Mouse (Mus musculus): ENCODE measurements around the gene Mapk14. TPM values are rescaled to one million over a fixed set of nuclear protein-coding genes. Genes with fewer than 3 reads are reported as not detected.
A peak's percentile ranks its signal among the peaks of the same experiment; 100 is the strongest.

Mapk14 gene
- total RNA-seq, 2 experiments from 2014 or later = 66.1 to 84.1 TPM

GRCm38 (mm10) chr17:28780836-28781235, 89.7 kb downstream of the Mapk14 start:
- DNase-seq = peak; percentile 85 to 90

DNA sequence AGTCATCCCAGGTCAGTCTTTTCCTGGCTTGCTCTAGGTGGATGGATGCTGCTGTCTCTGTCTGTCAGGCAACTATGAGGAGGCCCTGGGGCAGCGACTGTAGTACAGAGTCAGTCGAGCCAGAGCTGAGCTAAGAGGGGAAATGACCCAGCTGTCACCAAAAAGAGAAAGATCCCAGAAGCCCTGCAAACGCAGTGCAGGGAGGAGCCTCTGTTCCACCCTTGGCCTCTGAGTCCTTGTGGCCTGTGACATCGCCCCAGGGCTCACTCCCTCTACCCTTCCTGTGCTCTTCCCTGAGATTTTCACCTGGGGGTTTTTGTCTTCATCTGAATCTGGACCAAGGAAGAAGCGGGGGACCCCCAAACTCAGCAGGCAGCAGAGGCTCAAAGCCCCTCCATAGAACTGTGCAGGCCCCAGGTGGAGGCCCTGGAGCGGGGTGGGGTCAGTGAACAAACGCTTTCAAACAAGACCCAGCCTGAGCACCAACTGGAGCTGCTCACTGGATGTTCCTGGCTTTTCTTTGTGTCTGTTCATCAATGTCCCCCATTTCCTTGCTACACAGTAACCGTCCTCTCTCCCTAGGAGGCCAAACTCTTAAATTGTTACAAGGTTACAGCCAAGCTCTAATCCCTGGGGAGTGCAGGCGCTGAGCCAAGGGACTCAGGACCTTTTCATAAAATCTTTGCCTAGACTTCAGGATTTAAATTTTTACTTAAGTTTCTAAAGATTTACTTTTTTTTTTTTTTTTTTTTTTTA, 90.3 kb downstream of the Mapk14 start:
- peak; percentile 69 to 73 for DNase-seq

DNA sequence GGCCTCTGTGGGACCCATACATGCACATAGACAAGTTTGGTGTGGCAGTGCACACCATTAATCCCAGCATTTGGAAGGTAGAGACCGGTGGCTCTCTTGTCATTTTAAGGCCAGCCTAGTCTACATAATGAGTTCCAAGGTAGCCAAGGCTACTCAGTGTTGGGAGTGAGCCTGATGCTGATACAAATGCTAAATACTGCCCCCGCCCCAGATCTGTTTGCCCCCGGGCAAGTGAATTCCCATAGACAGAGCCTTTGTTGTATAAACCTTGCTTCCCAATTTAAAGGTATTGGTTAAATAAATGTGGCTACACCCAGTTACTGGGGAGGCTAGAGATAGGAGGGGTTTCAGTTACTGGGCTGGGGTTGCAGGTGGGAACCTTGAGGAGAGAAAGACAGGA, 93.9 kb downstream of the Mapk14 start:
- no peak for DNase-seq

- no peak for DNase-seq
Measured at GRCm38 (mm10) chr17:28787507-28787906, 96.4 kb downstream of the Mapk14 start.

DNA sequence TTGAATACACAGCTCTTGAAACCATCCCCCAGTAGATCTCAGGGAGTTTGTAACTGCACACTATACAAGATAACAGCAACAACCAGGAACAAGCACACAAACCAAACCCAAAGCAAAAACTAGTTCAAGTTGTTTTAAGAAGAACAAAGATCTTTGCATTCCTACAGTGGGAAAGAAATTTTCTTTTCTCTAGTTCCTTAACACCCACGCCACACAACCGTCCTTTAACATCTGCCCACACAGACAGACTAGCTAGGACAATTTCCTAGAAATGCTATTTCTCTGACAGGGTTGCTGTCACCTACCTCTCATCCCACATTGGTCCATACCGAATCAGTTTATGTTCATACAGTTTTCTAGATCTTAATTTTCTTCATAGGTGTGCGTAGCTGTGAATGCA, 105.9 kb downstream of the Mapk14 start:
- no peak for DNase-seq

Other genes with a start within 250 kb of the Mapk14 start
- 100 to 1,000 TPM in 1 of 2 experiments, 10 to 100 TPM in 1; 52.5 to 126 TPM for gene Fkbp5, start 173.8 kb upstream of the Mapk14 start, total RNA-seq (2021)
- not detected for gene Armc12, start 160.5 kb upstream of the Mapk14 start, total RNA-seq (2021)
- not detected for gene Clpsl2, start 141.9 kb upstream of the Mapk14 start, total RNA-seq (2021)
- not detected for gene Clps, start 130.6 kb upstream of the Mapk14 start, total RNA-seq (2021)
- gene Lhfpl5, start 115.7 kb upstream of the Mapk14 start, total RNA-seq (2021) = 1 to 10 TPM; 1.3 to 1.8 TPM
- 10 to 100 TPM; 57.6 to 69.1 TPM for gene Srpk1, start 68.6 kb upstream of the Mapk14 start, total RNA-seq (2021)
- gene Slc26a8, start 1.1 kb upstream of the Mapk14 start, total RNA-seq (2021) = 1 to 10 TPM; 1.2 to 2.2 TPM
- gene AC170998.1, start 34.8 kb downstream of the Mapk14 start, total RNA-seq (2021) = 1 to 10 TPM; 1.1 to 1.2 TPM
- 100 to 1,000 TPM in 1 of 2 experiments, 10 to 100 TPM in 1; 77.9 to 267 TPM for gene Mapk13, start 78.0 kb downstream of the Mapk14 start, total RNA-seq (2021)
- gene Brpf3, start 109.8 kb downstream of the Mapk14 start, total RNA-seq (2021) = 100 to 1,000 TPM in 1 of 2 experiments, 10 to 100 TPM in 1; 64.8 to 101 TPM
- gene Pnpla1, start 167.1 kb downstream of the Mapk14 start, total RNA-seq (2021) = under 1 TPM in 1 of 2 experiments, not detected in 1; 0.23 TPM
- gene 4930539E08Rik, start 224.0 kb downstream of the Mapk14 start, total RNA-seq (2021) = not detected